In genomic region chr10:34233931-34234745, GRCm38 (mm10) we compare ENCODE assay signal across 11 mouse cellular contexts. TPM values are rescaled to one million over a fixed set of nuclear protein-coding genes. Genes with fewer than 3 reads are reported as not detected.
DNase-seq lines count a peak whose midpoint lies in the region; ATAC-seq lines count a peak whose summit lies in the region.
"Had no signal": no experiment of that assay in that cellular context is flagged by ENCODE, and none has a peak within 500 bp of the region (broad histone marks: within the 10 kb centered on the region; RNA-seq: fewer than 3 reads in every experiment).

No protein-coding gene starts in this region.

- no peaks in the 10 kb centered on the region for H3K9me3 ChIP-seq in kidney, embryonic 16.5 days (ENCODE audit: low read length)
- H3K9me3 ChIP-seq in embryonic facial prominence, embryonic 14.5 days (ENCODE audit: control insufficient read depth, low read length) = no peaks in the 10 kb centered on the region

- H3K27me3 ChIP-seq in kidney, embryonic 16.5 days (ENCODE audit: insufficient read depth, low read length) = no peaks in the 10 kb centered on the region
- H3K27me3 ChIP-seq in embryonic facial prominence, embryonic 14.5 days (replicated peaks; ENCODE audit: control insufficient read depth, insufficient read depth, low read length) = no peaks in the 10 kb centered on the region

- no peaks in the 10 kb centered on the region for H3K36me3 ChIP-seq in kidney, embryonic 16.5 days (ENCODE audit: insufficient read depth, low read length)
- no peaks in the 10 kb centered on the region for H3K36me3 ChIP-seq in embryonic facial prominence, embryonic 14.5 days (ENCODE audit: control insufficient read depth, insufficient read depth, low read length)

- H3K9ac ChIP-seq in kidney, embryonic 16.5 days (replicated peaks; ENCODE audit: low read length) = no peak overlapping the region
- H3K9ac ChIP-seq in embryonic facial prominence, embryonic 14.5 days (ENCODE audit: low read depth, low read length) = no peak overlapping the region

- 34% methylated on average over 2 of the region's 2 CpGs for WGBS in kidney, embryonic 16.5 days
- 26% methylated on average over 2 of the region's 2 CpGs for WGBS in embryonic facial prominence, embryonic 14.5 days

- no peak overlapping the region for H3K4me3 ChIP-seq in kidney, embryonic 16.5 days (ENCODE audit: low read length)
- no peak overlapping the region for H3K4me3 ChIP-seq in embryonic facial prominence, embryonic 14.5 days (ENCODE audit: low read depth, low read length)

- DNase-seq in kidney, postnatal 4 days = no peak
- peak; percentile 50 for DNase-seq in CD4-positive helper T cell, adult 2 months (ENCODE audit: low read depth, low spot score)
- DNase-seq in NIH3T3 (ENCODE audit: low read depth) = peak; percentile 64
- DNase-seq in embryonic facial prominence, embryonic 14.5 days (ENCODE audit: low spot score) = peak; percentile 49
- DNase-seq in thymus, postnatal 25 days = no peak
- DNase-seq in heart, postnatal 25 days (ENCODE audit: low spot score) = no peak
- no peak for DNase-seq in lung, postnatal 10 days
- DNase-seq: adrenal gland, adult 2 months; thymus, postnatal 36 days had no signal

- ATAC-seq in kidney, embryonic 16.5 days (ENCODE audit: low FRiP score, low TSS enrichment) = peak; percentile 39; the same call in 1 of the 2 replicates
- ATAC-seq in embryonic facial prominence, embryonic 14.5 days (ENCODE audit: low read depth) = no peak; the same call in 1 of the 2 replicates

- H3K4me1 ChIP-seq in kidney, embryonic 16.5 days (ENCODE audit: insufficient read depth, low read length) = no peaks in the 10 kb centered on the region
- H3K4me1 ChIP-seq in embryonic facial prominence, embryonic 14.5 days (ENCODE audit: control insufficient read depth, insufficient read depth, low read length) = no peaks in the 10 kb centered on the region

- H3K27ac ChIP-seq in kidney, embryonic 16.5 days (ENCODE audit: low read length) = no peak overlapping the region
- no peak overlapping the region for H3K27ac ChIP-seq in embryonic facial prominence, embryonic 14.5 days (replicated peaks; ENCODE audit: low read depth, low read length)

- intact Hi-C loops in heart, postnatal 25 days (cut with DNase I) = no loop called here

- H3K4me2 ChIP-seq in kidney, embryonic 16.5 days (replicated peaks; ENCODE audit: low read depth, low read length) = no peak overlapping the region
- no peak overlapping the region for H3K4me2 ChIP-seq in embryonic facial prominence, embryonic 14.5 days (ENCODE audit: low read depth, low read length)
- H3K4me2 ChIP-seq: midbrain, embryonic 11.5 days had no signal

RNA-seq across cellular contexts. Expression of gene Dse, which starts 26.6 kb away (rescaled TPM):
- polyA plus RNA-seq in kidney, embryonic 16.5 days (2015; fragmentation: Nextera tagmentation; extraction: Ambion mirVana) = 24.7 and 25.4 TPM in 2 replicates
- polyA plus RNA-seq in embryonic facial prominence, embryonic 14.5 days (2014; fragmentation: Nextera tagmentation; extraction: Ambion mirVana) = 46.7 and 49.6 TPM in 2 replicates
- total RNA-seq in heart, postnatal 25 days (2021) = 1 to 10 TPM; 5.7 to 5.8 TPM

RNA-seq across cellular contexts. Expression of gene Tspyl1, which starts 47.9 kb away (rescaled TPM):
- polyA plus RNA-seq in kidney, embryonic 16.5 days (2015; fragmentation: Nextera tagmentation; extraction: Ambion mirVana) = 54.9 and 62.6 TPM in 2 replicates
- polyA plus RNA-seq in embryonic facial prominence, embryonic 14.5 days (2014; fragmentation: Nextera tagmentation; extraction: Ambion mirVana) = 43.8 and 45.7 TPM in 2 replicates
- 10 to 100 TPM; 53.9 to 58.5 TPM for total RNA-seq in heart, postnatal 25 days (2021)

Comparison
In these comparisons a context has a peak if more than half of its experiments do, and no peak if none do; other contexts are left out.
1. DNase-seq: peak in CD4-positive helper T cell, adult 2 months (single experiment), NIH3T3 (single experiment) and embryonic facial prominence, embryonic 14.5 days (single experiment); none in kidney, postnatal 4 days (0 of 2), thymus, postnatal 25 days (single experiment), heart, postnatal 25 days (single experiment) and lung, postnatal 10 days (single experiment).